Mouse (Mus musculus): ENCODE measurements around the gene Scai. TPM values are rescaled to one million over a fixed set of nuclear protein-coding genes. Genes with fewer than 3 reads are reported as not detected.
"Not testable (repeated sequence)": the region's sequence is repeated elsewhere in the genome, so short reads cannot be mapped to it uniquely, and the experiment has no call there.

The Scai gene
- polyA plus RNA-seq, 2 experiments from 2014 or later = 12.8 to 16.7 TPM

DNA sequence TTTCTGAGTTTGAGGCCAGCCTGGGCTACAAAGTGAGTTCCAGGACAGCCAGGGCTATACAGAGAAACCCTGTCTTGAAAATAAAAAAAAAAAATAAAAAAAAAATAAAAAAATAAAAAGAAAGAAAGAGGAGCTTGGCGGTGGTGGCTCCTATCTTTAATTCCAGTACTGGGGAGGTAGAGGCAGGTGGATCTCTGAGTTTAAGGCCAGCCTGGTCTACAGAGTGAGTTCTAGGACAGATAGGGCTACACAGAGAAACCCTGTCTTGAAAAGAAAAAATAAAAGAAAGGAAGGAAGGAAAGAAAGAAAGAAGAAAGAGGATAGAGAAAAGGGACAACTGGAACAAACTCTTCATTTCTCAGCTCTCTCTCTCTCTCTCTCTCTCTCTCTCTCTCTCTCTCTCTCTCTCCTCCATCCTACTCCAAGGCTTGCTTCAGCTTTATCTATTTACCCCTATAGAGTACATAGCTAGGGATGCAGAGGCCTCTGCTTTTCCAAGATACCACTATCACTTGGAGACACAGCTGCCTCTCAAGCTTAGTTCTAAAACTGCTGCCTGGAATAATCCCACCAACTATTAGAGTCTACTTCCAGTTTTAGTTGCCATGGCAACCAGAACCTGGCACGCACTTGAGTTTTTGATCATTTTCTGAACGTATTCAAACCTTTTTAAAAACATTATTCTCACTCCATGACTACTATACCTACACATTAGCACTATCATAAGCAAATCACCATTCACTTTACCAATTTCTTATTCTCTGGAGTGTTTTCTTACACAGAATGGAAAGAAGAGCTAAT is 60.8 kb downstream of the Scai start:
- no peak for ATAC-seq

DNA sequence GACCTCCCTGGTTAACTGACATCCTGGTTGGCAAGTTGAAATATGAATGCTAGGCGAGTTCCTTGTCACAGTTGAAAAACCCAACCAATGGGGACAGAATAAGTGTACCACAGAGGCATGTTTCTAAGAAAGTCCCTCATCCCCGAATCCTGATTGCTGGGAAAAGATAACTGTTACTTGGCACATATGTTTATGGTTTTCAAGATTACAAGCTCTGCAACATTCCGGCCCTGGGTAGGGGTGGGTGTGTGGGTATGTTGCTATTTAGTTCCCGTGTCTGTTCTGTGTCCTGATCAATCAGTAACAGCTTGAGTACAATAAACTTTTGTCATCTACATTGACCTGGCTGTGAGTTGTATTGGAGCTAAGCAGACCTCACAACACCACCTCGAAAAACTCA is 66.4 kb downstream of the Scai start:
- ATAC-seq = no peak

DNA sequence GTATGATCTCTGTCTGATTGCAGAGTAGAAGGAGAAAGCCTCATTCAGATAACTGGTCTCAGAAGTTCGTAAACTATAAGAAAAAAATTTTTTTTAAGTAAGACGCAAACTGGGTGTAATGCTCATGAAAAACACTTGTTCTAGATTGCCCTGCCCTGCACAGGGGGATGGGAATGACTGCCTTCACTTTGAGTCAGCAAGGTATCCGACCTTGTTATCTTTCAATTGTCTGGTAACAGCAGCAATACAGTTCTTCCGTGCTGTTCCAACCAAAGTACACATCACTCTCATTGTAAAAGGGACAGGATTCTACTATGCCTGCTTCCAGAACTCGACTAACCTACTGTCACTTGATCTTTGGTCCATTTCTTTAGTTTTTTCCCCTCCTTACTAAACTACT is 69.4 kb downstream of the Scai start:
- ATAC-seq = no peak

DNA sequence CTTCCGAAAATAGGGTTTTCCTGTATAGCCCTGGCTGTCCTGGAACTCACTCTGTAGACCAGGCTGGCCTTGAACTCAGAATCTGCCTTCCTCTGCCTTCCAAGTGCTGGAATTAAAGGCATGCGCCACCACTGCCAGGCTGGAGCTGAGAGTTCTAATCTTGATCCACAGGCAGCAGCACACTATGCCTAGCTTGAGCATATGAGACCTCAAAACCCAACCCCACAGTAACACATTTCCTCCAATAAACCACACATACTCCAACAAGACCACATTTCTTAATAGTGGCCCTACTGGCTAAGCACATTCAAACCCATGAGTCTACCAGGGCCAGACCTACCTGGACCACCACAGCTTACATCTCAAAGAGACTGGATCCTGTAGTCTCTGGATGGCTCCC is 74.0 kb downstream of the Scai start:
- ATAC-seq = no peak

DNA sequence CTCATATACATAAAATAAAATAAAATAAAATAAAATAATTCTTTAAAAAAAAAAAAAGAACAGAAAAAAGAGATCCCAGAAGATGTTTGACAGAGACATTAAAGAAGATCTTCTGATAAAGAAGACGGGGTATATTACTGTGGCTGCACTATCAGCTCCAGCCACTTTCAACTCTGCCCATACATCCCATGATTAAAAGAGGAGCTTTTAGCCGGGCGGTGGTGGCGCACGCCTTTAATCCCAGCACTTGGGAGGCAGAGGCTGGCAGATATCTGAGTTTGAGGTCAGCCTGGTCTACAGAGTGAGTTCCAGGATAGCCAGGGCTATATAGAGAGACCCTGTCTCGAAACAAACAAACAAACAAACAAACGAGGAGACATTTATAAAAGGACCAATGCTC is 76.4 kb downstream of the Scai start:
- no peak for ATAC-seq

DNA sequence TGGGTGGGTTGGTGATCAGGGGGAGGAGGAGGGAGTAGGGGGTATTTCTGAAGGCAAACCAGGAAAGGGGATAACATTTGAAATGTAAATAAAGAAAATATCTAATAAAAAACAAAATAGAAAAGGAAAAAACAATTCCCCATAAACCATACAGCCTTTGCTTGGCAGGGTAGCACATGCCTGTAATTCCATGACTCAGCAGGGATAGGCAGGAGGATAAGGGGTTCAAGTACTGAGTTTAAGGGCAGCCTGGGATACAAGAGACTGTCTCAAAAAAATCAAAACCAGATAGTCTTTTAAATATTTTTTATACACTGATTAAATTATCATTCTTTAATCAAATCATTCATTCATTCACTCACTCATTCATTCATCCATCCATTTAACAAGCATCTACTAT is 80.0 kb downstream of the Scai start:
- ATAC-seq = no peak

DNA sequence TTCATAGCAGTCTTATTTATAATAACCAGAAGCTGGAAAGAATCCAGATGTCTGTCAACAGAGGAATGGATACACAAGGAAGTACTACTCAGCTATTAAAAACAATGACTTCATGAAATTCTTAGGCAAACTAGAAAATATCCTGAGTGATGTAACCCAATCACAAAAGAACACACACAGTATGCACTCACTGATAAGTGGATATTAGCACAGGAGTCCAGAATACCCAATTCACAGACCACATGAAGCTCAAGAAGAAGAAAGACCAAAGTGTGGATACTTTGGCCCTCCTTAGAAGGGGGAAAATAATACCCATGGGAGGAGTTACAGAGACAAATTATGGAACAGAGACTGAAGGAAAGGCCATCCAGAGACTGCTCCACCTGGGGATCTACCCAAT is 80.8 kb downstream of the Scai start:
- ATAC-seq = not testable (repeated sequence)

DNA sequence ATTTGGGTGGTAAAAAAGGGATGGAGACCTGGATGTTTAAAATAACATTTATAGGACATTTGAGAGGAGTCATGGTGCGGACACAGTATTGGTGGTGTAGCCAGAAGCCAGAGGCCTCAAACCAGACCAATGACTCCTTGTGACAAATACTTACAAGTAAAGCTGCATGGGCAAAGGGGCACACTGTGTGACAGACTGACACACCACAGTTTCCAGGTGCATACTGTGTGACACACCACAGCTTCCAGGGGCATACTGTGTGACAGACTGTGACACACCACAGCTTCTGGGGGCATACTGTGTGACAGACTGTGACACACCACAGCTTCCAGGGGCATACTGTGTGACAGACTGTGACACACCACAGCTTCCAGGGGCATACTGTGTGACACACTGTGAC is 90.6 kb downstream of the Scai start:
- not testable (repeated sequence) for ATAC-seq

DNA sequence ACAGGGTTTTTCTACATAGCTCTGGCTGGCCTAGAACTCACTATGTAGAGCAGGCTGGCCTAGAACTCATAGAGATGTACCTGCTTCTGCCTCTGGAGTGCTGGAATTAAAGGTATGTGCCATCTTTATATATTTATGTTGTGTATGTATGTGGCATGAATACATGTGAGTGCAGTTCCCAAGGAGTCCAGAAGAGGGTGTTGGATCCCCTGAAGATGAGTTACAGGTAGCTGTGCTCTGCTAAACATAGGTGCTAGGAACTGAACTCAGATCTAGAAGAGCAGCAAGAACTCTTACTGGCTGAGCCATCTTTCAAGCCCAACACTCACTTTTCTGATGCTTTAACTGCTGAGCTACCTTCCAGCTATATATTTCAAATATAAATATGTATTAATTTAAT is 92.5 kb downstream of the Scai start:
- ATAC-seq = no peak

DNA sequence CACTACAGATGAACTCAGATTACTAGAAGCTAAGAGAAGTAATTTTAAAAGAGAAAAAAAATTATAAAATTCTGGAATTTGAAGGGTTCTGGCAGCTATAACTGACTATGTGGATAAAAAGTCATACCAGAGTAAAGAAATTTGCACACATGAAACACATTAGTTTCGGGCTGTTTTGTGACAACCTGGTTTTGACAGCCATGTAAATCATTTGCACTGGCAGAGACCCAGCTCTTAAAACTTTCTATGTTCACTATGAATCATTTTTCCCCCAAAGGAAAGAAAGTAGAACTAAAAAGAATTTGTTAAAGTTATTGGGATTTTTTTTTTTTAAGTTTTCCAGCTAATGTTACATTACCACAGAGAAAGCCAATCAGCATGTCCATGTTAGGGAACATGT is 98.6 kb downstream of the Scai start:
- ATAC-seq = no peak

DNA sequence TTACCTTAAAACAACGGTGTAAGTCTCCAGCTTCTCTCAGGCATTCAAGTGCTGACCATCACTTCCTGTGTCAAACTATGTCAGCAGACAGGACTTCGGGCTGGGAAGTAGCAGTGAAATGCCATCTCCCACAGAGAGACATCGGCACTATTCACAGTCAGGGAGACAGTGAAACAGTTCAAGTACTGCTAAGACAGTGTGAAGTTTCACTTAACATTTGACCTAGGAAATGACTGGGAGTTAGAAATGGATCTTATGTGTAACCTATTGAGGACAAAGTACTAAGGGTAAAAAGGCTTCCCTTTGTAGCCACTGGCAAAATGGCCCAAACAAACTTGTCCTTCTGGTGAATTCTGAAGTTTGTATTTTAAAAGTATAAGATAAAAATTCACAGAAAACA is 107.8 kb downstream of the Scai start:
- no peak for ATAC-seq

DNA sequence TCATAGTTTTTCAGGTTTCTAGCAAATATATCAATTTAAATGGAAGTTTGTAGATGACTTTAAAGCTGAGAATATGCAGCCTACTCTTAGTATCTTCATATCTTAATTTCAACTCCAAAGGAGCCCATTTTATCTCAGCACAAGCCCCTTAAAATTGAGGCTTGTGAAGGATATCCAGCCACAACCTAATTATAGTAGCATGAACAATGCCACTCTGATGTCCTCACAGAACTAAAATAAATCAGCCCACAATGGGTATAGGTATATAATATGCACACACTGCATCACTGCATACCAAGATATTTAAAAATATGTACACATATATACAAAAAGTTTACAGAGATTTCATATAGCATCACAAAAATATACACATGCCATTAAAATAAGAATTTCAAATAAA is 119.9 kb downstream of the Scai start:
- ATAC-seq = no peak

DNA sequence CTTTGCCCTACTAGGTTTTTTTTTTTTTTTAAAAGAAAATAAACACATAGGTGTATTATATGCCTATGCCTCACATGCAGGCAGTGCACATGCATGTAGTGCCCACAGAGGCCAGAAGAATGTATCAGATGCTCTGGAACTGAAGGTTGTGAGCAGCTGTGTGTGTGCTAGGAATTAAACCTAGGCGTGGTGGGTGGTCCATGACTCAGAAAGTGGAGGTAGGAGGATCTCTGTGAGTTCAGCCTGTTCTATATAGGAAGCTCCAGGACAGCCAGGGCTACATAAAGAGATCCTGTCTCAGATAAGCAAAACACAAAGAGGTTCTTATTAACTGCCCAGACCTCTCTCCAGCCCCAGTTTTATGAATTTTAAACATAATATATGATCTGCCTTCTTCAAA is 121.4 kb downstream of the Scai start:
- ATAC-seq = no peak

DNA sequence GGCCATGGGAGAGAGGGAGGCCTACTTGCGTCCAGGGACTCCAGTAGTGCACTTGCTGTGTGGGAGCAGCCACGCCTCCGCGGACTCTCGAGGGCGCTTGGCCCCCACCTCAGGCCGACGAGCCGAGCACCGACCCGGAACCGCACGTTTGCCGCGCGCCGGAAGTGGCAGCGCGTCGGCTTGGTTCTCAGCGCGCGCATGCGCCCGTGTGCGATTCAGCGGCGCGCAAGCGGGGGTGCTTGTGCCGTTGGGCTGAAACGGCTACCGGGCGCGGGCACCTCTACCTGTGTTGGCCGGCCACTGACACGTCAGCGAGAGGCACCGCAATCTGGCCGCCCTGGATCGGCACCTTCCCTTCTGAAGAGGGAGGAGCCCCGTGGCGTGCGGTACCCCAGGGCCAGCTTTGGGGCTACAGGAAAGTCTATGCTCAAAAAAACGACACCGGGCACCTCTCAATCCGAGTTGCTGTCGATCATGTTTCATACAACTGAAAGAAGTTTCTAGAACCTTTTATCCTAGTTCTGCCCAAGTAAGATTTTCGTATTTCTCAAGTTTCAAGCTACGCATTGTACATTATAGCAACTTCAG is 125.0 kb downstream of the Scai start, which contains the start of gene Golga1:
TSS of gene Golga1 (minus strand) at position 142 of the 588 bp plus-strand sequence.
- ATAC-seq = peak; percentile 95

DNA sequence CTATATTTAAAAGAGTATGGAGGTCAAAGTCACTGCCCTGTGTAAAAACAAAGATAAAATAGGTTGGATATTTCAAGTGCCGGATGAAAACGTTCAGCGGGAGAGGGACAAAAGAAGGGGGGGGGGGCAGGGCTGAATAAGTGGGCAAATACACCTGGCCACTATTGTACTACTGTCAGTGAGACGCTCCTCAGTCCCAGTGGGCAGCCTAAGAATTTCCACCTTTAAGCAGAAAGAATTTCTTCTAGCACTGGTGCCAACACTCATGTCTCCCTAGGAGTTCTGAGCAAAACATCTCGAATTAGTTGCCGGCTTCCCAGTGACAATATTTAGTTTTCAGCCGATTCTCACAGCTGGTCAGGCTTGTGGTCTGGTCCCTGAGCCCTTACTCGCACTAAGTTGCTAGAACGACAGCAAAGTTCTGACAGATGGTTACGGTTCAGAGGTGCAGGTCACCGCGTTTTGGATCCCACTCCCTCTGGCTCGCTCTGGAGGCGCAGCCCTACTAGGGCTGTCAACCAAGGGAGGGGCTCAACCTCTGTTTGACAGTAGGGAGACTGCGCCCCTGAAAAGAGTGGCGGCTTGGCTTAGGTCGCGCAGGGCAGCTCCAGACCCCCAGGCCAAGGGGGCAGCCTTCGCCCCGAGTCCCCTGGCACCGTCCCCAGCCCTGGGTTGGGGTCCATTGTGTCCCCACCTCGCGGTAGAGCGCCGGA is 125.7 kb downstream of the Scai start:
- peak; percentile 21 for ATAC-seq

DNA sequence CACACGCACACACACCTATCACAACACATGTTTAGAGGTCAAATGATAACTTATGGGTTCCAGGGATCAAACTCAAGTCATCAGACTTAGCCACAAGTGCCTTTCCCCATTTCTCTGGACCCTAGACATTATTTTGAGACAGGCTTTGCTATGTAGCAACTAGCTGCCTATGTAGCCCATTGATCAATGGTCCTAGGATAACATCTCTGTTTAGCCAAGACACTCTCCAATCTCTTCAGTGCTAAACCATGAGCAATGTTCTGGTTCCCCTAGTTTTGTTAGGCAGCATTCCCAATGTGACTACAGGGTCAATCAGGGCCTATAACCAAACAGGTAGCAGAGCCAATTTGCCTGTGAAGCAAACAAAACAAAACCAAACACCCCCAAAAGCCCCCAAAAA is 142.0 kb downstream of the Scai start:
- ATAC-seq = no peak

DNA sequence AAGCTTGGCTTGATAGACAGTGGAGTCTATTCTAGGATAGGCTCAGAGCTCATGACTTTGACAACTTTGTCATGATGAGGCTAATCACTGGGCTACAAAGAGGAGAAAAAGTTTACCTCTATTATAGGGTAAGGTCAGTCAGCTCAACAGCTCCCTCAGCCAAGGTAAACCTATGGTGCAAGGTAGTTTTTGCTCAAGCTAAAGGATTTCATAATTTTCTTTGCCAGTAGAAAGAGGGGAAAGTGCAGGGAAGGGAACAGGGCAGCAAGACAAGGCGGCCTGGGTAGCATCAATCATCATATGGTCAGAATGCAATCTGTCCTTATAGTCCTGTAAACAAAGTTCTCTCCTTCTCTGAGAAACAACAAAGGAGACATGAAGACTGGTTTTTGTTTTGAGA is 150.3 kb downstream of the Scai start:
- ATAC-seq = no peak

DNA sequence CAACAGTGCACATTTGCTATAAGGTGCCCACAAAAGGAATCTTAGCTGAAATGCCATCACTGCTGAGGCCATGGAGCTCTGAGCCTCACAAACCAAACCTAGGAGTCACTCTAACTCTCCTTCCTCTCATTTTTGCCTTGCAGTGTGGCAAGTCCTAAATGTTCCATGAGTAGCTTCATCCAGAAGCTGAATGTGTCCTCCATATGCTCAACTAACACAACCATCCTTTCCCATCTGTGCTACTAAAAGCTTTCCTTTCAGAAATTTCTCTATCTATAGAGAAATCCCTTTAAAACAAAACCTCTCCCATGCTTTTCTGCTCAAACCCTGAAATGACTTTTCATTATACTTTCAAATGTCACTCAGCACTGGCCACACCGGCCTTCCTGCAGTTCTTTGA is 158.9 kb downstream of the Scai start:
- ATAC-seq = no peak

DNA sequence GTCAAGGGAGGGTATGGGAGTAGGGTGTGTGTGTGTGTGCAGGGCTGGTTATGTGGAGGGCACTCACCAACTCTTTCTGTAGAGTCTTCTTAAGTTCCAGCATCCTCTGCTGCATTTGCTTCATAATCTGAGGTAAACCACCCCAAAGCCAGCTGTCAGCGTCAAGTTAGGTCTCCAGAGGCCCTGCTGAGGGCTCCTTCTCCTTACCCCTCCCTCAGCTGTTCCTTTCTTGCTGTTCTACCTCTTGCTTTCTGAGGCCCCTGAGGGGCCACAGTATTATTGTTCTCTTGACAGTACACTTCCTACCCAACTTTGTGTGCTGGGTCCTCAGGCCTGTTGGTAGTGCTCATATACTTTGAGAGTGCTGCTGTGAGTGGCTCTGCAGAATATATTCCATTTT is 170.5 kb downstream of the Scai start:
- ATAC-seq = no peak

DNA sequence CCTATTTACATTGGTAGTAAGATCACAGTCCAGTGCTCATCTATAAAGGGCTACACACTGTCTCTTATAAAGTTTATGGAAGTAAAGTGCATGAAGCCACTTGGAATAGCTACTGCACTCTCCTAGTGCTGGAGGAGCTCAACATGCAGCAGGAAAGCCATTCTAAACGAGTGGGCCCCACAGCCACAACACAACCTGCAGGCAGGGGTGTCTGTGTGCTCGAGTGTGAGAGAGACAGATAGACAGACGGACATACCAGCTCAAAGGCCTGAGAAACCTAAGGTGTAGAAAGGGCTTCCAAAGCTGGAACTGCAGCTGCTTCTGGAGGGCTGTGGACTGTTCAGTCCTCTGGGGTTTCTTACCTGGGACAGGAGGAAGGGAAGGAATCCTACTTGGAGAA is 174.0 kb downstream of the Scai start:
- no peak for ATAC-seq
